Mouse (Mus musculus): ENCODE results near the gene C4b. TPM values are rescaled to one million over a fixed set of nuclear protein-coding genes. Genes with fewer than 3 reads are reported as not detected.
"Not testable (repeated sequence)": the region's sequence is repeated elsewhere in the genome, so short reads cannot be mapped to it uniquely, and the experiment has no call there.

Gene C4b
- polyA plus RNA-seq, 1 experiment from 2014 or later = 0.07 TPM

- not testable (repeated sequence) for H3K4me3 ChIP-seq (ENCODE audit: low read depth, low read length); H3K9ac ChIP-seq (replicated peaks; ENCODE audit: low read depth, low read length); ATAC-seq (ENCODE audit: insufficient number of reproducible peaks, insufficient read depth, low FRiP score, low read depth); H3K4me2 ChIP-seq (replicated peaks; ENCODE audit: low read depth, low read length); H3K9me3 ChIP-seq (ENCODE audit: control insufficient read depth, low read depth, low read length); H3K27me3 ChIP-seq (ENCODE audit: control insufficient read depth, insufficient read depth, low read length); H3K4me1 ChIP-seq (ENCODE audit: control insufficient read depth, insufficient read depth, low read length); H3K36me3 ChIP-seq (ENCODE audit: control insufficient read depth, insufficient read depth, low read length); H3K27ac ChIP-seq (ENCODE audit: low read length)
- WGBS = 90% methylated on average over 6 of the region's 7 CpGs
These were observed 28.2 kb downstream of the C4b start for GRCm38 (mm10) chr17:34715451-34715850.

GRCm38 (mm10) chr17:34714908-34715445 lies 28.7 kb downstream of the C4b start:
- H3K27ac ChIP-seq (ENCODE audit: low read length); H3K27me3 ChIP-seq (ENCODE audit: control insufficient read depth, insufficient read depth, low read length); H3K9ac ChIP-seq (replicated peaks; ENCODE audit: low read depth, low read length); H3K9me3 ChIP-seq (ENCODE audit: control insufficient read depth, low read depth, low read length); H3K4me1 ChIP-seq (ENCODE audit: control insufficient read depth, insufficient read depth, low read length); ATAC-seq (ENCODE audit: insufficient number of reproducible peaks, insufficient read depth, low FRiP score, low read depth); H3K4me2 ChIP-seq (replicated peaks; ENCODE audit: low read depth, low read length); H3K36me3 ChIP-seq (ENCODE audit: control insufficient read depth, insufficient read depth, low read length); H3K4me3 ChIP-seq (ENCODE audit: low read depth, low read length): not testable (repeated sequence)
- 76% methylated on average over 5 of the region's 5 CpGs for WGBS

- not testable (repeated sequence) for H3K9ac ChIP-seq (replicated peaks; ENCODE audit: low read depth, low read length); H3K4me1 ChIP-seq (ENCODE audit: control insufficient read depth, insufficient read depth, low read length); ATAC-seq (ENCODE audit: insufficient number of reproducible peaks, insufficient read depth, low FRiP score, low read depth); H3K9me3 ChIP-seq (ENCODE audit: control insufficient read depth, low read depth, low read length); H3K4me3 ChIP-seq (ENCODE audit: low read depth, low read length); H3K36me3 ChIP-seq (ENCODE audit: control insufficient read depth, insufficient read depth, low read length); H3K27ac ChIP-seq (ENCODE audit: low read length); H3K4me2 ChIP-seq (replicated peaks; ENCODE audit: low read depth, low read length); H3K27me3 ChIP-seq (ENCODE audit: control insufficient read depth, insufficient read depth, low read length)
- WGBS = 75% methylated on average over 9 of the region's 9 CpGs
These were observed 29.3 kb downstream of the C4b start for GRCm38 (mm10) chr17:34714181-34714907.

GRCm38 (mm10) chr17:34712951-34713350 lies 30.7 kb downstream of the C4b start:
- H3K27me3 ChIP-seq (ENCODE audit: control insufficient read depth, insufficient read depth, low read length) = no peaks in the 10 kb centered on the region
- no peak overlapping the region for H3K4me3 ChIP-seq (ENCODE audit: low read depth, low read length)
- no peak overlapping the region for H3K4me2 ChIP-seq (replicated peaks; ENCODE audit: low read depth, low read length)
- no peaks in the 10 kb centered on the region for H3K9me3 ChIP-seq (ENCODE audit: control insufficient read depth, low read depth, low read length)
- ATAC-seq (ENCODE audit: insufficient number of reproducible peaks, insufficient read depth, low FRiP score, low read depth) = no peak
- WGBS = 42% methylated on average over 6 of the region's 6 CpGs
- no peak overlapping the region for H3K27ac ChIP-seq (ENCODE audit: low read length)
- H3K9ac ChIP-seq (replicated peaks; ENCODE audit: low read depth, low read length) = no peak overlapping the region
- no peaks in the 10 kb centered on the region for H3K4me1 ChIP-seq (ENCODE audit: control insufficient read depth, insufficient read depth, low read length)
- no peaks in the 10 kb centered on the region for H3K36me3 ChIP-seq (ENCODE audit: control insufficient read depth, insufficient read depth, low read length)

GRCm38 (mm10) chr17:34706476-34706875 lies 37.2 kb downstream of the C4b start:
- H3K4me2 ChIP-seq (replicated peaks; ENCODE audit: low read depth, low read length); H3K9me3 ChIP-seq (ENCODE audit: control insufficient read depth, low read depth, low read length); H3K9ac ChIP-seq (replicated peaks; ENCODE audit: low read depth, low read length); H3K36me3 ChIP-seq (ENCODE audit: control insufficient read depth, insufficient read depth, low read length); ATAC-seq (ENCODE audit: insufficient number of reproducible peaks, insufficient read depth, low FRiP score, low read depth); H3K27me3 ChIP-seq (ENCODE audit: control insufficient read depth, insufficient read depth, low read length); H3K4me3 ChIP-seq (ENCODE audit: low read depth, low read length); H3K27ac ChIP-seq (ENCODE audit: low read length); H3K4me1 ChIP-seq (ENCODE audit: control insufficient read depth, insufficient read depth, low read length): not testable (repeated sequence)
- WGBS = 80% methylated on average over 2 of the region's 2 CpGs

GRCm38 (mm10) chr17:34700671-34701071 lies 43.0 kb downstream of the C4b start:
- H3K27ac ChIP-seq (ENCODE audit: low read length) = no peak overlapping the region
- no peak overlapping the region for H3K9ac ChIP-seq (replicated peaks; ENCODE audit: low read depth, low read length)
- no peaks in the 10 kb centered on the region for H3K4me1 ChIP-seq (ENCODE audit: control insufficient read depth, insufficient read depth, low read length)
- H3K4me2 ChIP-seq (replicated peaks; ENCODE audit: low read depth, low read length) = no peak overlapping the region
- ATAC-seq (ENCODE audit: insufficient number of reproducible peaks, insufficient read depth, low FRiP score, low read depth) = no peak
- 66% methylated on average over 2 of the region's 2 CpGs for WGBS
- no peaks in the 10 kb centered on the region for H3K9me3 ChIP-seq (ENCODE audit: control insufficient read depth, low read depth, low read length)
- H3K27me3 ChIP-seq (ENCODE audit: control insufficient read depth, insufficient read depth, low read length) = no peaks in the 10 kb centered on the region
- H3K36me3 ChIP-seq (ENCODE audit: control insufficient read depth, insufficient read depth, low read length) = no peaks in the 10 kb centered on the region
- H3K4me3 ChIP-seq (ENCODE audit: low read depth, low read length) = no peak overlapping the region

GRCm38 (mm10) chr17:34699575-34700408 lies 43.9 kb downstream of the C4b start:
- Histone ChIP-seq H3K4me3 (ENCODE audit: low read depth, low read length) (no peak overlapping the region), H3K9me3 (ENCODE audit: control insufficient read depth, low read depth, low read length) (no peaks in the 10 kb centered on the region), H3K4me2 (replicated peaks; ENCODE audit: low read depth, low read length) (no peak overlapping the region), H3K27me3 (ENCODE audit: control insufficient read depth, insufficient read depth, low read length) (no peaks in the 10 kb centered on the region), H3K9ac (replicated peaks; ENCODE audit: low read depth, low read length) (no peak overlapping the region), H3K4me1 (ENCODE audit: control insufficient read depth, insufficient read depth, low read length) (no peaks in the 10 kb centered on the region), H3K27ac (ENCODE audit: low read length) (no peak overlapping the region), H3K36me3 (ENCODE audit: control insufficient read depth, insufficient read depth, low read length) (no peaks in the 10 kb centered on the region)
- no peak for ATAC-seq (ENCODE audit: insufficient number of reproducible peaks, insufficient read depth, low FRiP score, low read depth)
- WGBS = 42% methylated on average over 14 of the region's 14 CpGs

- Histone ChIP-seq H3K36me3 (ENCODE audit: control insufficient read depth, insufficient read depth, low read length) (no peaks in the 10 kb centered on the region), H3K27me3 (ENCODE audit: control insufficient read depth, insufficient read depth, low read length) (no peaks in the 10 kb centered on the region), H3K4me1 (ENCODE audit: control insufficient read depth, insufficient read depth, low read length) (no peaks in the 10 kb centered on the region), H3K9ac (replicated peaks; ENCODE audit: low read depth, low read length) (no peak overlapping the region), H3K27ac (ENCODE audit: low read length) (no peak overlapping the region), H3K4me2 (replicated peaks; ENCODE audit: low read depth, low read length) (no peak overlapping the region), H3K4me3 (ENCODE audit: low read depth, low read length) (no peak overlapping the region), H3K9me3 (ENCODE audit: control insufficient read depth, low read depth, low read length) (no peaks in the 10 kb centered on the region)
- WGBS = 80% methylated on average over 7 of the region's 7 CpGs
- ATAC-seq (ENCODE audit: insufficient number of reproducible peaks, insufficient read depth, low FRiP score, low read depth) = no peak
These were observed 50.8 kb downstream of the C4b start for GRCm38 (mm10) chr17:34692906-34693305.
